Mouse (Mus musculus) myocyte (in vitro differentiated cells): ENCODE data around the gene Tmem120b. TPM values are rescaled to one million over a fixed set of nuclear protein-coding genes. Genes with fewer than 3 reads are reported as not detected.

Source experiments
- H3K27me3 ChIP-seq: one replicate; pipeline ENCODE4 v1.6.1; 2011; ENCODE audit not compliant: control insufficient read depth, insufficient read depth, insufficient read length
- H3K36me3 ChIP-seq: one replicate; pipeline ENCODE4 v1.6.1; 2011; ENCODE audit not compliant: control insufficient read depth, insufficient read depth
- H3K4me2 ChIP-seq: one replicate; pipeline ENCODE4 v1.6.1; 2011; ENCODE audit warnings: low read depth, control low read depth
- H3K4me3 ChIP-seq: one replicate; pipeline ENCODE4 v1.5.1; 2011; ENCODE audit warnings: mild to moderate bottlenecking, control low read depth, moderate library complexity
- H3K79me2 ChIP-seq: one replicate; pipeline ENCODE4 v1.6.1; 2011; ENCODE audit not compliant: control insufficient read depth, insufficient read depth
- H3ac ChIP-seq: one replicate; pipeline ENCODE4 v1.6.1; 2011; ENCODE audit not compliant: control insufficient read depth, insufficient read length
- CEBPB ChIP-seq: IDR thresholded peaks from 2 replicates; pipeline ENCODE4 v1.6.1; 2011; ENCODE audit warnings: mild to moderate bottlenecking, moderate library complexity; ENCODE audit not compliant: poor library complexity, insufficient read depth, severe bottlenecking
- E2F4 ChIP-seq: IDR thresholded peaks from one replicate; pipeline ENCODE4 v1.6.1; 2011; ENCODE audit warnings: mild to moderate bottlenecking, control low read depth, moderate library complexity; ENCODE audit not compliant: insufficient read depth
- MAX ChIP-seq: IDR thresholded peaks from one replicate; pipeline ENCODE4 v1.6.1; 2011; ENCODE audit warnings: low read depth, mild to moderate bottlenecking, control low read depth
- MYOD1 ChIP-seq, 3 experiments: IDR thresholded peaks; one replicate each; pipeline ENCODE4 v1.6.1; 2011; ENCODE audit warnings: control low read depth in 2 of 3, low read depth in 2 of 3, mild to moderate bottlenecking in 2 of 3, moderate library complexity in 1 of 3; ENCODE audit not compliant: insufficient read length in 2 of 3, control insufficient read depth in 1 of 3
- MYOG ChIP-seq, 3 experiments: IDR thresholded peaks; one replicate each; pipeline ENCODE4 v1.6.1; 2011; ENCODE audit warnings: control low read depth in 2 of 3, low read depth in 2 of 3, mild to moderate bottlenecking in 2 of 3; ENCODE audit not compliant: insufficient read length in 2 of 3, control insufficient read depth in 1 of 3, insufficient read depth in 1 of 3
- POLR2A ChIP-seq: IDR thresholded peaks from one replicate; pipeline ENCODE4 v1.6.1; 2011; ENCODE audit warnings: low read depth, mild to moderate bottlenecking, control low read depth, moderate library complexity; ENCODE audit not compliant: insufficient read length
- POLR2AphosphoS2 ChIP-seq: IDR thresholded peaks from one replicate; pipeline ENCODE4 v1.6.1; 2011; ENCODE audit warnings: low read depth, control low read depth; ENCODE audit not compliant: insufficient read length
- REST ChIP-seq: IDR thresholded peaks from one replicate; pipeline ENCODE4 v1.6.1; 2011; ENCODE audit warnings: mild to moderate bottlenecking, control low read depth, moderate library complexity; ENCODE audit not compliant: insufficient read depth, insufficient read length
- SRF ChIP-seq: IDR thresholded peaks from one replicate; pipeline ENCODE4 v1.6.1; 2011; ENCODE audit warnings: low read depth; ENCODE audit not compliant: control insufficient read depth, insufficient read length
- TCF12 ChIP-seq: IDR thresholded peaks from one replicate; pipeline ENCODE4 v1.6.1; 2011; ENCODE audit warnings: mild to moderate bottlenecking, control low read depth; ENCODE audit not compliant: poor library complexity, insufficient read depth, severe bottlenecking
- TCF3 ChIP-seq: IDR thresholded peaks from one replicate; pipeline ENCODE4 v1.6.1; 2011; ENCODE audit warnings: low read depth, control low read depth; ENCODE audit not compliant: insufficient read length
- USF1 ChIP-seq: IDR thresholded peaks from one replicate; pipeline ENCODE4 v1.6.1; 2011; ENCODE audit warnings: low read depth, mild to moderate bottlenecking, control low read depth, moderate library complexity
- polyA plus RNA-seq: library from polyadenylated mRNA; unstranded; fragments of >200 nt; fragmentation: generic; extraction: Trizol; gene quantifications from one replicate; pipeline ENCODE4 v1.2.1, GENCODE M21; 2012; ENCODE audit warnings: missing spikeins

The Tmem120b gene
- polyA plus RNA-seq, 1 experiment, result 41.3 TPM

GRCm38 (mm10) chr5:123039120-123039752, 29.0 kb upstream of the Tmem120b start:
- Histone ChIP-seq H3K36me3 (no peaks in the 10 kb centered on the region), H3K4me3 (no peak overlapping the region), H3K79me2 (no peaks in the 10 kb centered on the region), H3K27me3 (no peaks in the 10 kb centered on the region), H3ac (no peak overlapping the region), H3K4me2 (peak overlapping the region; percentile 49)
- TF ChIP-seq MAX (no peak), POLR2A (peak; percentile 47), MYOG (IDR thresholded peaks at IDR 0.05; ENCODE audit: control insufficient read depth in 1 of 3, insufficient read depth in 1 of 3, insufficient read length in 2 of 3, low read depth in 2 of 3) (no peak)

GRCm38 (mm10) chr5:123040796-123041195, 27.4 kb upstream of the Tmem120b start:
- Histone ChIP-seq H3K79me2 (no peaks in the 10 kb centered on the region), H3K4me3 (no peak overlapping the region), H3K4me2 (no peak overlapping the region), H3ac (no peak overlapping the region), H3K27me3 (no peaks in the 10 kb centered on the region), H3K36me3 (no peaks in the 10 kb centered on the region)
- no peak for TF ChIP-seq MYOD1 (IDR thresholded peaks at IDR 0.05; ENCODE audit: control insufficient read depth in 1 of 3, insufficient read length in 2 of 3, low read depth in 2 of 3)
- TF ChIP-seq MYOG (IDR thresholded peaks at IDR 0.05; ENCODE audit: control insufficient read depth in 1 of 3, insufficient read depth in 1 of 3, insufficient read length in 2 of 3, low read depth in 2 of 3), result no peak
- no peak for TF ChIP-seq SRF
- TF ChIP-seq CEBPB, result no peak

- Histone ChIP-seq H3K79me2 (no peaks in the 10 kb centered on the region), H3K4me2 (no peak overlapping the region), H3ac (no peak overlapping the region), H3K36me3 (no peaks in the 10 kb centered on the region), H3K4me3 (no peak overlapping the region), H3K27me3 (no peaks in the 10 kb centered on the region)
- TF ChIP-seq POLR2A (no peak), TCF12 (no peak), POLR2AphosphoS2 (no peak), CEBPB (no peak), MYOG (IDR thresholded peaks at IDR 0.05; ENCODE audit: control insufficient read depth in 1 of 3, insufficient read depth in 1 of 3, insufficient read length in 2 of 3, low read depth in 2 of 3) (no peak), REST (no peak), SRF (no peak), USF1 (peak; percentile 3)
These were observed 24.4 kb upstream of the Tmem120b start for GRCm38 (mm10) chr5:123043856-123044255.

- Histone ChIP-seq H3K4me3 (no peak overlapping the region), H3K4me2 (peak overlapping the region; percentile 37), H3K79me2 (no peaks in the 10 kb centered on the region), H3K27me3 (no peaks in the 10 kb centered on the region), H3K36me3 (no peaks in the 10 kb centered on the region), H3ac (no peak overlapping the region)
- TF ChIP-seq USF1, result no peak
These were observed 22.5 kb upstream of the Tmem120b start for GRCm38 (mm10) chr5:123045561-123046295.

- Histone ChIP-seq H3ac (no peak within 1 kb of the TSS), H3K36me3 (no peaks in the 10 kb centered on the region), H3K4me3 (no peak within 1 kb of the TSS), H3K27me3 (no peaks in the 10 kb centered on the region), H3K4me2 (peak within 1 kb of the TSS; percentile 48), H3K79me2 (no peaks in the 10 kb centered on the region)
- TF ChIP-seq REST (no peak), POLR2A (no peak), CEBPB (no peak)
These were observed 21.3 kb upstream of the Tmem120b start, which contains the start of gene Morn3 for GRCm38 (mm10) chr5:123046916-123047315. Morn3 (minus strand) TSS chr5:123047016.

- H3K4me3 ChIP-seq, result no peak overlapping the region
- no peaks in the 10 kb centered on the region for H3K36me3 ChIP-seq
- TF ChIP-seq USF1, result no peak
- no peak for TF ChIP-seq MYOD1 (IDR thresholded peaks at IDR 0.05; ENCODE audit: control insufficient read depth in 1 of 3, insufficient read length in 2 of 3, low read depth in 2 of 3)
- no peak for TF ChIP-seq MAX
- no peak for TF ChIP-seq REST
- no peak for TF ChIP-seq SRF
- TF ChIP-seq POLR2AphosphoS2, result no peak
- TF ChIP-seq TCF3, result no peak
- no peak for TF ChIP-seq E2F4
- no peak for TF ChIP-seq POLR2A
- no peak for TF ChIP-seq TCF12
- TF ChIP-seq MYOG (IDR thresholded peaks at IDR 0.05; ENCODE audit: control insufficient read depth in 1 of 3, insufficient read depth in 1 of 3, insufficient read length in 2 of 3, low read depth in 2 of 3), result no peak
- TF ChIP-seq CEBPB, result no peak
- H3ac ChIP-seq, result no peak overlapping the region
- H3K4me2 ChIP-seq, result no peak overlapping the region
- H3K27me3 ChIP-seq, result no peaks in the 10 kb centered on the region
- H3K79me2 ChIP-seq, result no peaks in the 10 kb centered on the region
These were observed 18.9 kb upstream of the Tmem120b start for GRCm38 (mm10) chr5:123049271-123049670.
